Mouse (Mus musculus): ENCODE measurements around the gene Gm21319. TPM values are rescaled to one million over a fixed set of nuclear protein-coding genes. Genes with fewer than 3 reads are reported as not detected.
"Not testable (repeated sequence)": the region's sequence is repeated elsewhere in the genome, so short reads cannot be mapped to it uniquely, and the experiment has no call there.

Gene Gm21319
- not detected in 2 replicates for polyA plus RNA-seq (2014; fragmentation: Nextera tagmentation; extraction: Ambion mirVana)

DNA sequence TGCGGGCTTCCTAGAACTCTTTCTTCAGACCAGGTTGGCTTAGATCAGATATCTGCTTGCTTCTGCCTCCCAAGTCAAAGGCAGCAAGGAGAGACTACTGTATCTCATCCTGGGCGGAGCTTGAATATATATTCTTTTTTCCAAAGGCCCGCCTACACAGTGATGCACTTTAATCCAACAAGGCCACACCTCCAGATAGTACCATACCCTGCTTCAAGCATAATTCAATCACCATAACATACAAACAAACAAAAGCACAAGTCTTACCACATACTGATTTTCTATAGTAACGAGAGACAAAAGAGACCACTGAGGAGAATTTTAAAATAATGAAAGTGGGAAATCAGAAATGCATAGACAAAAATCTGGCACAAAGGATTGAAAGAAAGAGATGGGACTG lies at the start of gene Gm21319:
Gene Gm21319, minus strand, starts transcription at position 101 of the 400 bp plus-strand sequence.
- H3K4me1 ChIP-seq (replicated peaks; ENCODE audit: control insufficient read depth, insufficient read depth, low read length); DNase-seq (ENCODE audit: low spot score); H3K27ac ChIP-seq (ENCODE audit: low read depth, low read length): not testable (repeated sequence)

DNA sequence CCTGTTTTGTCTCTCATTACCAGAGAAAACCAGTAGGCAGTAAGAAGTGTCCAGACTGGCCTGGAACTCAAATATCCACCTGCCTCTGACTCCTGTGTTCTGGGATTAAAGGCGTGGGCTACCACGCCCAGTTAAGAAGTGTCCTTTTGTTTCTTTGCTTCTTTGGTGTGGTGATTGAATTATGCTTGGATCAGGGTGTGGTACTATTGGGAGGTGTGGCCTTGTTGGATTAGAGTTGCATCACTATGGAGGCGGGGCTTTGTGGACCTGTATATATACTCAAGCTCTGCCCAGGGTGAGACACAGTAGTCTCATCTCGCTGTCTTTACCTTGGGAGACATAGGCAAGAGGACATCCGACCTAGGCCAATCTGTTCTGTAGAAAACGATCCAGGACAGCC lies 40.7 kb upstream of the Gm21319 start, which contains the start of gene BB287469:
Gene BB287469, plus strand, starts transcription at position 301 of the 400 bp plus-strand sequence.
- 84% methylated on average over 5 of the region's 6 CpGs for WGBS
- not testable (repeated sequence) for H3K4me3 ChIP-seq (ENCODE audit: low read depth, low read length)

More for the DNA sequence above, at the start of gene Gm21319:
- H3K9ac ChIP-seq (ENCODE audit: low read depth, low read length); H3K36me3 ChIP-seq (ENCODE audit: control insufficient read depth, insufficient read depth, low read length); H3K4me2 ChIP-seq (replicated peaks; ENCODE audit: low read depth, low read length); H3K27me3 ChIP-seq (ENCODE audit: control insufficient read depth, insufficient read depth, low read length); H3K4me3 ChIP-seq (ENCODE audit: low read depth, low read length); H3K9me3 ChIP-seq (ENCODE audit: control insufficient read depth, low read length); ATAC-seq (ENCODE audit: low FRiP score): not testable (repeated sequence)
- WGBS = 86% methylated on average over 4 of the region's 4 CpGs

DNA sequence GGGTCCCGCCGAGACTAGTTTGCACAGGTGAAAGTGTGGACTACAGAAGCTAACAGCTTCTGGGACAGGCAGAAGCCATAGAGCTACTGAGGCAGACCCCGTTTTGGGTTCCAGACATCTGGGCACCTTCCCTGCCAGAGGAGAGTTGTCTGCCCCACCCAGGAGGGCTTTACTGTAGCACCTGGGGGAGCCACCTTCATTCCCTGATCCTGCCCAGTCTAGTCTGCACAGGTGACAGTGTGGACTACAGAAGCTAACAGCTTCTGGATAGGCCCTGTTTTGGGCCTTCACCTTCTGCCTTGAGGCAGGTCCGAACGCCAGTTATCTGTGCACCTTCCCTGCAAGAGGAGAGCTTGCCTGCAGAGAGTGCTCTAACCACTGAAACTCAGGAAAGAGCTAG lies 22.4 kb upstream of the Gm21319 start:
- not testable (repeated sequence) for H3K9ac ChIP-seq (ENCODE audit: low read depth, low read length); ATAC-seq (ENCODE audit: low FRiP score); H3K4me3 ChIP-seq (ENCODE audit: low read depth, low read length); H3K4me2 ChIP-seq (replicated peaks; ENCODE audit: low read depth, low read length); H3K9me3 ChIP-seq (ENCODE audit: control insufficient read depth, low read length); H3K4me1 ChIP-seq (replicated peaks; ENCODE audit: control insufficient read depth, insufficient read depth, low read length); H3K27me3 ChIP-seq (ENCODE audit: control insufficient read depth, insufficient read depth, low read length); H3K36me3 ChIP-seq (ENCODE audit: control insufficient read depth, insufficient read depth, low read length); DNase-seq (ENCODE audit: low spot score); H3K27ac ChIP-seq (ENCODE audit: low read depth, low read length)
- 93% methylated on average over 5 of the region's 5 CpGs for WGBS

More for the DNA sequence above, 40.7 kb upstream of the Gm21319 start, which contains the start of gene BB287469:
- H3K9me3 ChIP-seq (ENCODE audit: control insufficient read depth, low read length); H3K9ac ChIP-seq (ENCODE audit: low read depth, low read length); H3K36me3 ChIP-seq (ENCODE audit: control insufficient read depth, insufficient read depth, low read length); H3K4me1 ChIP-seq (replicated peaks; ENCODE audit: control insufficient read depth, insufficient read depth, low read length); H3K27ac ChIP-seq (ENCODE audit: low read depth, low read length); H3K27me3 ChIP-seq (ENCODE audit: control insufficient read depth, insufficient read depth, low read length); ATAC-seq (ENCODE audit: low FRiP score); DNase-seq (ENCODE audit: low spot score); H3K4me2 ChIP-seq (replicated peaks; ENCODE audit: low read depth, low read length): not testable (repeated sequence)

DNA sequence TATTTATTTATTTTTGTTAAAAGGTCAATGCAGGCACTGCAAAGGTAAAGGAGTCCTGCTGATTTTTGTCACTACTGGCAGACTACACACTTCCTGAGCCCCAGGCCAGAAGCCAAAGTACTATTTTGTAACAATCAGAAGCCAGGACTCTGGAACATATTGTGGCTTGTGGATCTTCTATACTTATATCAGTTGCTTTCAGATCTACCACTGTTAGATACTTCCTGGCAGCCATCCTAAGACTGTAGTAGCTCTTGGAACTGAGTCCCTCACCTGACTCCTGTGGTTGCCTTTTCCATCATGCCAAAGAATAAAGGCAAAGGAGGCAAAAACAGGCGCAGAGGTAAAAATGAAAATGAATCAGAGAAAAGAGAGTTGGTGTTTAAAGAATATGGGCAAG lies 19.7 kb upstream of the Gm21319 start, which contains the start of gene Gm21936:
Gene Gm21936, plus strand, starts transcription at position 301 of the 400 bp plus-strand sequence.
- H3K9ac ChIP-seq (ENCODE audit: low read depth, low read length); H3K9me3 ChIP-seq (ENCODE audit: control insufficient read depth, low read length); H3K36me3 ChIP-seq (ENCODE audit: control insufficient read depth, insufficient read depth, low read length); H3K4me3 ChIP-seq (ENCODE audit: low read depth, low read length); H3K4me2 ChIP-seq (replicated peaks; ENCODE audit: low read depth, low read length); ATAC-seq (ENCODE audit: low FRiP score); DNase-seq (ENCODE audit: low spot score); H3K27ac ChIP-seq (ENCODE audit: low read depth, low read length); H3K4me1 ChIP-seq (replicated peaks; ENCODE audit: control insufficient read depth, insufficient read depth, low read length); H3K27me3 ChIP-seq (ENCODE audit: control insufficient read depth, insufficient read depth, low read length): not testable (repeated sequence)
- 82% methylated on average over 1 of the region's 1 CpGs for WGBS

Other genes starting within 250 kb of the Gm21319 start
- not detected in 2 replicates for gene Oog1, start 173.1 kb downstream of the Gm21319 start, polyA plus RNA-seq (2014; fragmentation: Nextera tagmentation; extraction: Ambion mirVana)
- not detected in 2 replicates for gene Gm4027, start 156.9 kb downstream of the Gm21319 start, polyA plus RNA-seq (2014; fragmentation: Nextera tagmentation; extraction: Ambion mirVana)
- gene Gm16381, start 131.1 kb downstream of the Gm21319 start, polyA plus RNA-seq (2014; fragmentation: Nextera tagmentation; extraction: Ambion mirVana) = not detected in 2 replicates
- not detected in 2 replicates for gene Gm21936, start 19.8 kb upstream of the Gm21319 start, polyA plus RNA-seq (2014; fragmentation: Nextera tagmentation; extraction: Ambion mirVana)
- gene BB287469, start 40.8 kb upstream of the Gm21319 start, polyA plus RNA-seq (2014; fragmentation: Nextera tagmentation; extraction: Ambion mirVana) = not detected in 2 replicates
- gene Gm2001, start 66.6 kb upstream of the Gm21319 start, polyA plus RNA-seq (2014; fragmentation: Nextera tagmentation; extraction: Ambion mirVana) = not detected in 2 replicates
- not detected in 2 replicates for gene Gm2016, start 98.3 kb upstream of the Gm21319 start, polyA plus RNA-seq (2014; fragmentation: Nextera tagmentation; extraction: Ambion mirVana)
- not detected in 2 replicates for gene Gm2022, start 119.6 kb upstream of the Gm21319 start, polyA plus RNA-seq (2014; fragmentation: Nextera tagmentation; extraction: Ambion mirVana)
- not detected in 2 replicates for gene Gm2035, start 144.1 kb upstream of the Gm21319 start, polyA plus RNA-seq (2014; fragmentation: Nextera tagmentation; extraction: Ambion mirVana)
- gene Gm2042, start 178.3 kb upstream of the Gm21319 start, polyA plus RNA-seq (2014; fragmentation: Nextera tagmentation; extraction: Ambion mirVana) = not detected in 2 replicates
- not detected in 2 replicates for gene Gm2075, start 236.1 kb upstream of the Gm21319 start, polyA plus RNA-seq (2014; fragmentation: Nextera tagmentation; extraction: Ambion mirVana)
- not detected in 2 replicates for gene Gm6803, start 243.0 kb upstream of the Gm21319 start, polyA plus RNA-seq (2014; fragmentation: Nextera tagmentation; extraction: Ambion mirVana)

Data from hindbrain, embryonic 11.5 days (tissue).